Mouse (Mus musculus): ENCODE results near the gene Ubac1. TPM values are rescaled to one million over a fixed set of nuclear protein-coding genes. Genes with fewer than 3 reads are reported as not detected.

Ubac1 gene
- total and polyA plus RNA-seq, 2 experiments, result 23.9 to 25.4 TPM

DNA sequence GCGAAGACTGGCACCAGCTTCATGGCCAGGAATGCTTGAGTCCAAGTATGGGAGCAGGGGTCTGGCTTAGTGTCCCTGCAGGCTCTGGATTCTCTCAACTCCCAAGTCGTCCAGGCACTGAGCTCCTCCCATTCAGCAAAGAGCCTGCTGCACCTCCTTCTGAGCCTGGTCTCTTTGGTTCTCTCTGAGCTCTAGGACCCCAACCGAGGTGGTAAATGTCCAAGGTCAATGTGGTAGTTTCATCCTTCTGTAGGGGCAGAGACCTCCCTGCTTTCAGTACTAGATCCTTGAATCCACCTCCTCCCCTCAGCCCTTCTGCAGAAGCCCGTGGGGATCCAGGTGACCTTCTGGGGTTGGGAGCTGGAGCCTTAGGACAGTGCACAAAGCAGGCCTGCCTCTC lies 31.3 kb upstream of the Ubac1 start:
- Histone ChIP-seq H3K27ac (replicated peaks; ENCODE audit: insufficient read depth, low read depth, low read length) (no peak overlapping the region), H3K79me2 (ENCODE audit: control insufficient read depth, insufficient read depth, low read length) (no peaks in the 10 kb centered on the region), H3K4me1 (ENCODE audit: control insufficient read depth, insufficient read depth, low read length) (no peaks in the 10 kb centered on the region), H3K36me3 (ENCODE audit: control insufficient read depth, insufficient read depth, low read length) (no peaks in the 10 kb centered on the region), H3K9ac (ENCODE audit: low read depth, low read length) (no peak overlapping the region), H3K4me3 (ENCODE audit: insufficient read depth, low read depth, low read length) (no peak overlapping the region), H3K27me3 (ENCODE audit: control insufficient read depth, insufficient read depth, low read length) (no peaks in the 10 kb centered on the region)
- TF ChIP-seq CTCF (IDR thresholded peaks at IDR 0.05; ENCODE audit: low read depth, low read length), result no peak
- TF ChIP-seq POLR2A (IDR thresholded peaks at IDR 0.05; ENCODE audit: extremely low read depth, insufficient read depth, low read length), result no peak
- WGBS, result 53% methylated on average over 4 of the region's 4 CpGs
- DNase-seq (ENCODE audit: extremely low read depth, low read depth, low spot score), result no peak

DNA sequence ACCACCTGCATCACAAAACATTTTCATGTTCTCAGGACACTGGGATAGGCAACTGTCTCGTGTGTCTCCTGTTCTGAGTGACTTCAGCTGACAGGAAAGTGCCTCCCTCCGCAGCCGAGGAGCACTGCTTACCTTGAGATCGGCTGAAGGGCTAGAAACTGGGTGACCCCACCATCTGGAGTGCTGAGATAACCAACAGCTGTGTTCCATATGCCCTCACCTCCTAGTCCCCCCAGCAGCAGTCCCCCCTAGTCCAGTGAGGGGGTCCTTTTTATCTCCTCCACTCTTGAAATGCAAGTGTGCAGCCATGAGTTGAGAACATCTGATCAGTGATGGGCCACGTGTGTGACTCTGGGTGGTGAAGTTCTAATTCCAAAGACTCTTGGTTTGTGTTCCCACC lies 27.3 kb upstream of the Ubac1 start:
- Histone ChIP-seq H3K27ac (replicated peaks; ENCODE audit: insufficient read depth, low read depth, low read length) (no peak overlapping the region), H3K27me3 (ENCODE audit: control insufficient read depth, insufficient read depth, low read length) (no peaks in the 10 kb centered on the region), H3K4me3 (ENCODE audit: insufficient read depth, low read depth, low read length) (no peak overlapping the region), H3K4me1 (ENCODE audit: control insufficient read depth, insufficient read depth, low read length) (no peaks in the 10 kb centered on the region), H3K9ac (ENCODE audit: low read depth, low read length) (no peak overlapping the region), H3K36me3 (ENCODE audit: control insufficient read depth, insufficient read depth, low read length) (no peaks in the 10 kb centered on the region), H3K79me2 (ENCODE audit: control insufficient read depth, insufficient read depth, low read length) (no peaks in the 10 kb centered on the region)
- no peak for TF ChIP-seq CTCF (IDR thresholded peaks at IDR 0.05; ENCODE audit: low read depth, low read length)
- no peak for TF ChIP-seq POLR2A (IDR thresholded peaks at IDR 0.05; ENCODE audit: extremely low read depth, insufficient read depth, low read length)
- no peak for DNase-seq (ENCODE audit: extremely low read depth, low read depth, low spot score)
- 71% methylated on average over 5 of the region's 5 CpGs for WGBS

DNA sequence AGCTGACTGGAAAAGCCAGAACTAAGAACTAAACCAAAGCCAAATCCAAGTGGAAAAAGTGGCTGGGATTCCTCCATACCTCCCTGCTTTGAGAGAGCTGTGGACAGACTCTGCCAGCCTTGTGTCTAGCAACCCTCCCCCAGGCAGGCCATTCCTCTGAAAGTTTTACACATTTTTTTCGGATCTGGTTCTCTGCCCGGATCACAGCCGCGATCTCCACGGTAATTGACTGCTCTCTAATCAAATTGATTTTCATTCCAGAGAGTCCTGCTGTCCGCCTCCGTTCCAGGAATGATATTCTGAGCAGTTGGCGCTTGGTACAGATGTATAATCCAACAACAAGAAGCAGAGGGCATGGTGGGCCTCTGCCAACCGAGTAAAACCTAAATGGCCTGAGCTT lies 22.7 kb upstream of the Ubac1 start:
- no peak for DNase-seq (ENCODE audit: extremely low read depth, low read depth, low spot score)
- TF ChIP-seq POLR2A (IDR thresholded peaks at IDR 0.05; ENCODE audit: extremely low read depth, insufficient read depth, low read length) (no peak), CTCF (IDR thresholded peaks at IDR 0.05; ENCODE audit: low read depth, low read length) (no peak)
- 62% methylated on average over 9 of the region's 9 CpGs for WGBS
- Histone ChIP-seq H3K27me3 (ENCODE audit: control insufficient read depth, insufficient read depth, low read length) (no peaks in the 10 kb centered on the region; the same call in 1 of the 2 replicates), H3K79me2 (ENCODE audit: control insufficient read depth, insufficient read depth, low read length) (no peaks in the 10 kb centered on the region), H3K36me3 (ENCODE audit: control insufficient read depth, insufficient read depth, low read length) (no peaks in the 10 kb centered on the region), H3K4me3 (ENCODE audit: insufficient read depth, low read depth, low read length) (no peak overlapping the region), H3K4me1 (ENCODE audit: control insufficient read depth, insufficient read depth, low read length) (no peaks in the 10 kb centered on the region), H3K27ac (replicated peaks; ENCODE audit: insufficient read depth, low read depth, low read length) (no peak overlapping the region), H3K9ac (ENCODE audit: low read depth, low read length) (no peak overlapping the region)

DNA sequence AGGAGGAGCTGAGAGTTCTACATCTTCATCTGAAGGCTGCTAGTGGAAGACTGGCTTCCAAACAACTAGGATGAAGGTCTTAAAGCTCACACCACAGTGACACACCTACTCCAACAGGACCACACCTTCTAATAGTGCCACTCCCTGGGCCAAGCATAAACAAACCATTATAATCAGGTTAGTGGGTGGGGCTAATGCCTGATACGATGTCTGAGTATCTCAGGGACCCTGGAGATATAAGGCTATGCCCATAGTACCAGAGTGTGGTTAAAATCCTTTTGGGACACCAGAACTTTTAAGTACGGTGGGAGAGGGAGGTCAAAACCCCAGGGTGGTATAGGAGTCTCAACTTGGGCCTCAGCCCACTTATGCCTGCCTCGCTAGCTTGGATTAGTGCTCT lies 21.1 kb upstream of the Ubac1 start:
- H3K4me3 ChIP-seq (ENCODE audit: insufficient read depth, low read depth, low read length), result no peak overlapping the region
- TF ChIP-seq CTCF (IDR thresholded peaks at IDR 0.05; ENCODE audit: low read depth, low read length), result no peak
- TF ChIP-seq POLR2A (IDR thresholded peaks at IDR 0.05; ENCODE audit: extremely low read depth, insufficient read depth, low read length), result no peak
- WGBS, result 89% methylated on average over 3 of the region's 3 CpGs
- no peaks in the 10 kb centered on the region for H3K4me1 ChIP-seq (ENCODE audit: control insufficient read depth, insufficient read depth, low read length)
- no peaks in the 10 kb centered on the region; the same call in 1 of the 2 replicates for H3K27me3 ChIP-seq (ENCODE audit: control insufficient read depth, insufficient read depth, low read length)
- H3K27ac ChIP-seq (replicated peaks; ENCODE audit: insufficient read depth, low read depth, low read length), result no peak overlapping the region
- DNase-seq (ENCODE audit: extremely low read depth, low read depth, low spot score), result no peak
- no peak overlapping the region for H3K9ac ChIP-seq (ENCODE audit: low read depth, low read length)
- H3K36me3 ChIP-seq (ENCODE audit: control insufficient read depth, insufficient read depth, low read length), result no peaks in the 10 kb centered on the region
- H3K79me2 ChIP-seq (ENCODE audit: control insufficient read depth, insufficient read depth, low read length), result no peaks in the 10 kb centered on the region

DNA sequence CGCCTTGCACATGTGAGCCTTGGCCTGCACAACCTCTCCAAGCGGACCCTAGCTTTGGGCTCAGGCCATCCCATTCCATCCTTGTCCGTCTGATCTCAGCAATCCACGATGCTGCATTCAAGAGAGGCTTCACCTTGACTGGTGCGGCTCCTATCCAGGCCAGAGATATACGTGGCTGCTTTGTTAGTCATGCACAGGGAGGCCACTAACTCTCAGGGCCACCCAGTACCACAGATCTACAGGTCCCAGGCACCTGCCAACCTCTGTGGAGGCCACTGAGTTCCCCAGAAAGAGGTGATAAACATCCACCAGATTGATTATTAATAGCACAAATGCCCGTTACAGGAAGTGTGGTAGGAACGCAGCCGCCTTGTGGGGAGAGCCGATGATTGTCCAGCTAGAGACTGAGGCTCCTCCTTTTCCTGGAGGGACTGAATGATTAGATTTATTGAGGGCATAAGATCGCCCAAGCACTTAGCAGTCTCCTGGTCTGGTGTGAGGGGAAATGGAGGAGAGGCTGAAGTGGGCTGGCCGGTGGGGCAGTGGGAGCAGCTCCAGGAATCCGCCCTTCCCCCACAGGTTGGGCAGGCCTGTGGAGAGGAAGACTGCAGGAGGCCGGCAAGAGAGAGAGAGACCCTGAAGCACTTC lies 19.7 kb upstream of the Ubac1 start:
- TF ChIP-seq CTCF (IDR thresholded peaks at IDR 0.05; ENCODE audit: low read depth, low read length), result no peak
- TF ChIP-seq POLR2A (IDR thresholded peaks at IDR 0.05; ENCODE audit: extremely low read depth, insufficient read depth, low read length), result no peak
- no peak overlapping the region for H3K9ac ChIP-seq (ENCODE audit: low read depth, low read length)
- 58% methylated on average over 14 of the region's 14 CpGs for WGBS

DNA sequence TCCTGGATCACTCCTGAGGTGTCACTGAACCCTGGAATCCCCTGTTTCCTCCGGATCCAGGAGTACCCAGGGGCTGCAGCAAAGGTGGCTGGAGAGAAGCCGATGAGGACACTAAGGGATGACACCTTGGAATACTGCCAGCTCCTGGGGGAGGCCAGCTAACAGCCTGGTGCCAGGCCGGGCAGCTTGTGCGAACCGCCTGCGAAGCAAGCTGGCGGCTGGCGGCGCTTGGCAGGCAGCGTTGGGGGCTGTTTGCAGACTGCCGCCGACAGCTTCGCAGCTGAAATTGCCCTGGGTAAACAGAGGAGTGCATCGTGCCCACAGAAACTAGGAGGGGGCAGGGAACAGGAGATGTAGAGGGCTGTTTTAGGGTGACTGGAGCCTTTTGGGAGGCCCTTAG lies 18.4 kb upstream of the Ubac1 start:
- Histone ChIP-seq H3K79me2 (ENCODE audit: control insufficient read depth, insufficient read depth, low read length) (no peaks in the 10 kb centered on the region), H3K27me3 (ENCODE audit: control insufficient read depth, insufficient read depth, low read length) (no peaks in the 10 kb centered on the region; the same call in 1 of the 2 replicates), H3K4me1 (ENCODE audit: control insufficient read depth, insufficient read depth, low read length) (no peaks in the 10 kb centered on the region), H3K27ac (replicated peaks; ENCODE audit: insufficient read depth, low read depth, low read length) (no peak overlapping the region), H3K9ac (ENCODE audit: low read depth, low read length) (no peak overlapping the region), H3K36me3 (ENCODE audit: control insufficient read depth, insufficient read depth, low read length) (no peaks in the 10 kb centered on the region), H3K4me3 (ENCODE audit: insufficient read depth, low read depth, low read length) (no peak overlapping the region)
- TF ChIP-seq CTCF (IDR thresholded peaks at IDR 0.05; ENCODE audit: low read depth, low read length), result no peak
- TF ChIP-seq POLR2A (IDR thresholded peaks at IDR 0.05; ENCODE audit: extremely low read depth, insufficient read depth, low read length), result no peak
- WGBS, result 25% methylated on average over 14 of the region's 14 CpGs
- no peak for DNase-seq (ENCODE audit: extremely low read depth, low read depth, low spot score)

More for the DNA sequence above, 19.7 kb upstream of the Ubac1 start:
- Histone ChIP-seq H3K4me3 (ENCODE audit: insufficient read depth, low read depth, low read length) (no peak overlapping the region), H3K27me3 (ENCODE audit: control insufficient read depth, insufficient read depth, low read length) (no peaks in the 10 kb centered on the region; the same call in 1 of the 2 replicates), H3K79me2 (ENCODE audit: control insufficient read depth, insufficient read depth, low read length) (no peaks in the 10 kb centered on the region), H3K4me1 (ENCODE audit: control insufficient read depth, insufficient read depth, low read length) (no peaks in the 10 kb centered on the region), H3K36me3 (ENCODE audit: control insufficient read depth, insufficient read depth, low read length) (no peaks in the 10 kb centered on the region), H3K27ac (replicated peaks; ENCODE audit: insufficient read depth, low read depth, low read length) (no peak overlapping the region)
- no peak for DNase-seq (ENCODE audit: extremely low read depth, low read depth, low spot score)

Data from liver, adult 2 months (tissue).